Mouse (Mus musculus) right cerebral cortex, postnatal 36 days (tissue): ENCODE results near the gene Vmn1r167.
"Not testable (repeated sequence)": the region's sequence is repeated elsewhere in the genome, so short reads cannot be mapped to it uniquely, and the experiment has no call there.

Experiments
- DNase-seq, 2 experiments: peaks; one replicate each; pipeline ENCODE4 v3.0.0; 2022; ENCODE audit warnings: low spot score in 2 of 2, mixed read lengths in 1 of 2

Gene Vmn1r167

DNA sequence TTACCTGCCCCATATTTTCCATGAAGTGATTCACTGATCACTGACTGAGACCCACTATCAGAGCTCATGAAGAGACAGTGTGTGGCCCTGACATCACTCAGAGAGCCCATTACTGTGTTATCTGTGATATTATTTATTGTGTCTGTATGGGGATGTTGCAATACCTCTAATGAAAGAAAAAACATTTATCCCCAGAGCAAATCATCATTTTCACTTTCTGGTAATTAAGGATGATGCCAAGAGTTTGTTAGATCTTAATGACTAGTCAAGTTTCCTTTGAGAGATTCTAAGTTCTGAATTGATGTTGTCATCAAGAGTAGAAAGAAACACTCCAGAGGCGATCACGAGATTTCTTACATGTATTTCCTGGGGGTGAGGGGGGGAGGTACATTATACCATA lies at the start of gene Vmn1r167:
Vmn1r167 (minus strand) TSS at position 101 of the 400 bp plus-strand sequence.
- not testable (repeated sequence) for DNase-seq

GRCm38 (mm10) chr7:23539432-23539831 lies 32.4 kb upstream of the Vmn1r167 start, which contains the start of gene Vmn1r168:
Gene Vmn1r168 (plus strand): TSS chr7:23539732.
- not testable (repeated sequence) for DNase-seq

DNA sequence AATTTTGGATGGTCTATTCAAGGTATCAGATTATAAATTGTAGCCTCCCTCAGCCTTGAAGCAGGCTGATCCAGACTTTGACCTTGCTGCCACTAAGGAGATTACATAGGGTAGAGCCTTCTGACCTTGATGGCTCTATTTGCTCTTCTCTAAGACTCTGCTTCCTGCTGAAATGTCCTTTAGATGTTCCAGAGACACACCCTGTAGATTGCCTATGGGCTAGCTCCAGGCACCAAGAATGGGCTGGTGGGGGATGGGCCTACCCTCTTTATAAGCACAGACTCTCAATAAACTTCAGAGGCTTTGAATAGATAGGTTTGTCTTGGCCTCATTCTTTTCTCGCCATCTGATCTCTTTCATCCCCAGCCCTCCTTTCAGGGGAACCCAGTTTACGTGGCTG lies 34.1 kb downstream of the Vmn1r167 start:
- not testable (repeated sequence) for DNase-seq

GRCm38 (mm10) chr7:23470832-23471231 lies 36.2 kb downstream of the Vmn1r167 start:
- not testable (repeated sequence) for DNase-seq

GRCm38 (mm10) chr7:23470201-23470600 lies 36.8 kb downstream of the Vmn1r167 start:
- not testable (repeated sequence) for DNase-seq
